Mouse (Mus musculus) gastrocnemius, postnatal 10 days (tissue): ENCODE results near the gene Hist3h2a. TPM values are rescaled to one million over a fixed set of nuclear protein-coding genes. Genes with fewer than 3 reads are reported as not detected.

Experiments used
- DNase-seq: peaks from one replicate; pipeline ENCODE4 v3.0.0; 2021; ENCODE audit warnings: mixed read lengths
- long read RNA-seq, 2 experiments: library from polyadenylated mRNA; stranded (forward); transcript quantifications; one replicate each; pipeline ENCODE4 v2.0.0; 2021
- total RNA-seq, 2 experiments: library from RNA; stranded (reverse); gene quantifications; 2 replicates each; pipeline ENCODE4 v1.2.3; 2021

Hist3h2a gene
- total RNA-seq = 10 to 100 TPM; 25.1 to 25.6 TPM
- long read RNA-seq, experiment 1, transcript Hist3h2a-201 (1 exons, 2,146 nt) = major isoform, 23 of 23 reads
- long read RNA-seq, experiment 1, partial matches to known transcripts = 0 of 23 reads
- long read RNA-seq, experiment 1, other reads (novel, unspliced or antisense) = 0 of 23 reads
- long read RNA-seq, experiment 2, transcript Hist3h2a-201 (1 exons, 2,146 nt) = major isoform, 21 of 21 reads
- long read RNA-seq, experiment 2, partial matches to known transcripts = 0 of 21 reads
- long read RNA-seq, experiment 2, other reads (novel, unspliced or antisense) = 0 of 21 reads

- DNase-seq = peak; percentile 80
These were observed at the start of gene Hist3h2a, which contains the start of gene Trim17 for GRCm38 (mm10) chr11:58954420-58955142. Hist3h2a (plus strand) TSS chr11:58954685. Trim17 (plus strand) TSS chr11:58954685.

- no peak for DNase-seq
These were observed 49.6 kb upstream of the Hist3h2a start for GRCm38 (mm10) chr11:58904838-58905237.

- no peak for DNase-seq
These were observed 40.7 kb upstream of the Hist3h2a start for GRCm38 (mm10) chr11:58913776-58914175.

GRCm38 (mm10) chr11:58914461-58915028 lies 39.9 kb upstream of the Hist3h2a start:
- DNase-seq = no peak

- DNase-seq = peak; percentile 49
These were observed 37.4 kb upstream of the Hist3h2a start for GRCm38 (mm10) chr11:58916879-58917744.

GRCm38 (mm10) chr11:58917745-58918366 lies 36.6 kb upstream of the Hist3h2a start, which contains the start of gene Btnl10:
Btnl10 (plus strand) TSS chr11:58917908.
- DNase-seq = no peak

GRCm38 (mm10) chr11:58918759-58919158 lies 35.7 kb upstream of the Hist3h2a start:
- DNase-seq = no peak

- DNase-seq = no peak
These were observed 32.1 kb upstream of the Hist3h2a start for GRCm38 (mm10) chr11:58922420-58922819.

GRCm38 (mm10) chr11:58926651-58927050 lies 27.8 kb upstream of the Hist3h2a start:
- no peak for DNase-seq

GRCm38 (mm10) chr11:58927053-58927452 lies 27.4 kb upstream of the Hist3h2a start:
- DNase-seq = no peak

GRCm38 (mm10) chr11:58927790-58928651 lies 26.5 kb upstream of the Hist3h2a start:
- peak; percentile 57 for DNase-seq

GRCm38 (mm10) chr11:58929055-58929454 lies 25.4 kb upstream of the Hist3h2a start:
- no peak for DNase-seq

GRCm38 (mm10) chr11:58929641-58930040 lies 24.8 kb upstream of the Hist3h2a start:
- no peak for DNase-seq

- no peak for DNase-seq
These were observed 24.2 kb upstream of the Hist3h2a start for GRCm38 (mm10) chr11:58930254-58930653.

- no peak for DNase-seq
These were observed 22.9 kb upstream of the Hist3h2a start for GRCm38 (mm10) chr11:58931576-58931975.

- no peak for DNase-seq
These were observed 16.6 kb upstream of the Hist3h2a start for GRCm38 (mm10) chr11:58937909-58938308.

- peak; percentile 89 for DNase-seq
These were observed 16.0 kb upstream of the Hist3h2a start, which contains the start of gene Rnf187 for GRCm38 (mm10) chr11:58938322-58939087. Rnf187 (minus strand) TSS chr11:58938916.

GRCm38 (mm10) chr11:58939088-58939439 lies 15.4 kb upstream of the Hist3h2a start:
- DNase-seq = no peak

GRCm38 (mm10) chr11:58944136-58944535 lies 10.3 kb upstream of the Hist3h2a start:
- DNase-seq = no peak

- no peak for DNase-seq
These were observed 7.2 kb upstream of the Hist3h2a start for GRCm38 (mm10) chr11:58947306-58947705.
